Mouse (Mus musculus) cerebellum, adult 2 months (tissue): ENCODE measurements around the gene Fgf14. TPM values are rescaled to one million over a fixed set of nuclear protein-coding genes. Genes with fewer than 3 reads are reported as not detected.

Source experiments
- DNase-seq, 2 experiments: peaks; one replicate each; pipeline ENCODE4 v3.0.0; 2021
- H3K27ac ChIP-seq: fragments of 200-500 bp; 2 replicates; pipeline ENCODE4 v1.5.1; 2012; ENCODE audit warnings: low read length, control low read depth, inconsistent platforms; ENCODE audit not compliant: insufficient read depth
- H3K27me3 ChIP-seq: fragments of 200-500 bp; 2 replicates; pipeline ENCODE4 v1.6.1; 2012; ENCODE audit warnings: inconsistent platforms, mild to moderate bottlenecking, low read length, moderate library complexity; ENCODE audit not compliant: control insufficient read depth, insufficient read depth
- H3K4me1 ChIP-seq: fragments of 200-500 bp; 2 replicates; pipeline ENCODE4 v1.6.1; 2011; ENCODE audit warnings: low read length; ENCODE audit not compliant: control insufficient read depth, insufficient read depth
- H3K4me3 ChIP-seq: fragments of 200-500 bp; replicated peaks from 2 replicates; pipeline ENCODE3; 2011; ENCODE audit warnings: mild to moderate bottlenecking, low read depth, low read length, control low read depth; ENCODE audit not compliant: insufficient read depth
- CTCF ChIP-seq: fragments of 200-500 bp; IDR thresholded peaks from 2 replicates; pipeline ENCODE4 v1.5.1; 2011; ENCODE audit warnings: low read depth, mild to moderate bottlenecking, control low read depth, low read length, moderate library complexity, borderline replicate concordance; ENCODE audit not compliant: insufficient read depth
- POLR2A ChIP-seq: fragments of 200-500 bp; IDR thresholded peaks from 2 replicates; pipeline ENCODE4 v1.6.1; 2011; ENCODE audit warnings: low read length, control low read depth, borderline replicate concordance; ENCODE audit not compliant: insufficient read depth
- WGBS: fragments of 180-500 bp; shearing (Covaris S2); methylation state at CpG from one replicate; pipeline ENCODE4 v1.1.7; 2018; 5-methylcytosine and 5-hydroxymethylcytosine counted together
- polyA plus RNA-seq: library from polyadenylated mRNA; depleted of rRNA; stranded (reverse); fragments of >200 nt; gene quantifications from 2 replicates; pipeline ENCODE4 v1.2.3, GENCODE M21; 2012

Fgf14 gene
- polyA plus RNA-seq, 1 experiment, result 32.5 TPM

DNA sequence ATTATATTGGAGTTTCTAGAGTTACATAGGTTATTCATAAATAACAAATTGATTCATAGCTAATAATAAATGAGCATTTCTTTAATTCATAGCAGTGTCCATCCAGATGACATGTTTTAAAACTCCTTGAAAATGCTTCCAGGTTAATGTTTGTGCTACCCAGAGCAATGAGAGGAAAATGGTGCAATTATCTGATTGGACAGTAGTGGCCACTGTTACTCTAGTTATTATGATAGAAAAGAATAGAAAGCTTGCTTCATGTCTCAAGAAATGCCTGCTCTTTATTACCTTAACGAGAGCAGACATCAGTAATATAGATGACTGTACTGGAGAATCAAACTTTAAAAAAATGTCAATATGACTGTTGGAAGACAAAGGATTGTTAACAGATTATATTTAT lies 454.5 kb downstream of the Fgf14 start:
- H3K27ac ChIP-seq, result no peak overlapping the region
- whole genome bisulfite sequencing, result 16% methylated on average over 1 of the region's 1 CpGs
- TF ChIP-seq POLR2A (no peak), CTCF (peak; percentile 23; the same call in 1 of the 2 replicates)
- H3K27me3 ChIP-seq, result no peaks in the 10 kb centered on the region
- no peak overlapping the region for H3K4me3 ChIP-seq
- H3K4me1 ChIP-seq, result peaks cover 3% of the 10 kb centered on the region; the same call in 1 of the 2 replicates
- DNase-seq, result peak in 1 of 2 experiments; percentile 67

DNA sequence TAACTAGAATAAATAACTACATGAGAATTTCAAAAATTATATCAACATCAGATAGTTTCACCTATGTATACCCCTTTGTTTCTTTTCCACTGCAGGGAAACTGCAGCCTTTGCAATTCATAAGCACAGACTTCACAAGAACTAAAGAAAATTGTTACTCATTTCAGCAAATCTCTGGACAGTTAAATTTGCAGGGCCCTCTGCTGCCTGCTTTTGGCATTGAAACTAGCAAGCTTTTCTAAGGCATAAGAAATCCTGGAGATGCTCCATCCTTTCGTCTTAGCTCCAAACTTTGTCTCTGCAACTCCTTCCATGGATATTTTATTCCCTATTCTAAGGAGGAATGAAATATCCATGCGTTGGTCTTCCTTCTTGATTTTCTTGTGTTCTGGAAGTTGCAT lies 455.9 kb downstream of the Fgf14 start:
- WGBS, result 62% methylated on average over 2 of the region's 2 CpGs
- no peak overlapping the region for H3K27ac ChIP-seq
- DNase-seq, result no peak

DNA sequence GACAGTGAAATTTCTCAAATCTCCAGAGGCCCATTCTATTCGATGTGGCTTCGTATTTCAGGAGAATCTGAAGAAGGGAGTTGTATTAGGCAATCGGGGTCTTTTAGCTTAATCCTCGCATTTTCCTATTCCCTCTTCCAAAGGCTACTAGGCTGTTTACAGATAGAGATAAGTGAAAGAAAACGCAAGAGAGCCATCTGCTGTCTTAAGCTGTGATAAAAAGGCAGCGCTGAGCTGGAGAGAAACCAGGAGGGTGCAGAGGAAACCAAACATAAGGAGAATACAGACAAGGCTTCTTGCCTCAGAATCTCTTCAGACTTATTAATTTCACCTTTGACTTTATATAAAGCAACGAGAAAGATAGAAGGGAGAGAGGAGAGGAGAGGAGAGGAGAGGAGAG lies 481.1 kb downstream of the Fgf14 start:
- H3K27me3 ChIP-seq, result no peaks in the 10 kb centered on the region
- no peak overlapping the region for H3K4me3 ChIP-seq
- TF ChIP-seq CTCF (peak; percentile 14; the same call in 1 of the 2 replicates), POLR2A (no peak)
- H3K4me1 ChIP-seq, result no peaks in the 10 kb centered on the region; the same call in 1 of the 2 replicates
- no peak overlapping the region for H3K27ac ChIP-seq
- 2% methylated on average over 7 of the region's 7 CpGs for WGBS
- DNase-seq, result peak; percentile 44 to 70

More for the DNA sequence above, 455.9 kb downstream of the Fgf14 start:
- Histone ChIP-seq H3K27me3 (no peaks in the 10 kb centered on the region), H3K4me3 (no peak overlapping the region), H3K4me1 (peaks cover 3% of the 10 kb centered on the region; the same call in 1 of the 2 replicates)
- no peak for TF ChIP-seq CTCF
- TF ChIP-seq POLR2A, result no peak

DNA sequence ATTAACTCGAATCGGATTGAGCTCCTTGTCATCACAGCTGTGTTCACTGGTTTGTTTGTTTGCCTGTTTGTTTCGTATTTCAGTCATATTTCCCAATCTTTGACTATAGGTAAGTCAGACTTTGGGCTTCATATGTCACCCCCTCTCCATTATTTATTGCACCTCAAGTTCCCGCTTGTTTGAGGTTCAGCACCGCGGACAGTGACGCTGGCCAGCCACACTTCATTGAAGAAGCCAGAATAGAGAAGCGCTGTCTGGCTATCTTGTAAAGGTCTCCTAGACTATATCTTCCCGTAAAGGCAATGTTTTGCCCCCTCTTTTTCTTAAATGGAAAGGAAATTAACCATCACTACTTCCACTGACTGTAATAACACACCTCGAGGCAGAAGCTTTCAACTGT lies 481.6 kb downstream of the Fgf14 start:
- no peak overlapping the region for H3K4me3 ChIP-seq
- H3K27me3 ChIP-seq, result no peaks in the 10 kb centered on the region
- no peaks in the 10 kb centered on the region; the same call in 1 of the 2 replicates for H3K4me1 ChIP-seq
- DNase-seq, result no peak
- H3K27ac ChIP-seq, result no peak overlapping the region
- TF ChIP-seq CTCF (no peak), POLR2A (no peak)
- WGBS, result 40% methylated on average over 10 of the region's 10 CpGs

DNA sequence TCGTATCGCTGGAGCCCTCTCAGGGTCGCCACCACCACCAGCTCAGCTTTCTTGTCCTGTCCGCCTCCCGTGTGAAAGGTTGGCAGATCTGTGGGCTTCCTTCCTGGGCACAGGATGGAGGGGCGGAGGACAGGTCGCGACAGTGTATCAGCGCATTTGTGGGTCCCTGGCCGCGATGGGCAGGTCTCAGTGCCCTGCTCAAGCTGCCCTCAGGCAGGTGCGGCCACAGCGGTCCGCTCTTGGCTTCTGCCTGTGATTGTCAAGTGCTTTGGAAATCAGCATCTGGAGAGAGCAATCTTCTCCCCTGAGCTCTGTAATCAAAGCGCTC lies 484.1 kb downstream of the Fgf14 start:
- DNase-seq, result no peak
- Histone ChIP-seq H3K27ac (no peak overlapping the region), H3K27me3 (no peaks in the 10 kb centered on the region), H3K4me1 (no peaks in the 10 kb centered on the region; the same call in 1 of the 2 replicates), H3K4me3 (peak overlapping the region; percentile 72)
- WGBS, result 13% methylated on average over 15 of the region's 15 CpGs
- TF ChIP-seq POLR2A, result no peak
- no peak for TF ChIP-seq CTCF

DNA sequence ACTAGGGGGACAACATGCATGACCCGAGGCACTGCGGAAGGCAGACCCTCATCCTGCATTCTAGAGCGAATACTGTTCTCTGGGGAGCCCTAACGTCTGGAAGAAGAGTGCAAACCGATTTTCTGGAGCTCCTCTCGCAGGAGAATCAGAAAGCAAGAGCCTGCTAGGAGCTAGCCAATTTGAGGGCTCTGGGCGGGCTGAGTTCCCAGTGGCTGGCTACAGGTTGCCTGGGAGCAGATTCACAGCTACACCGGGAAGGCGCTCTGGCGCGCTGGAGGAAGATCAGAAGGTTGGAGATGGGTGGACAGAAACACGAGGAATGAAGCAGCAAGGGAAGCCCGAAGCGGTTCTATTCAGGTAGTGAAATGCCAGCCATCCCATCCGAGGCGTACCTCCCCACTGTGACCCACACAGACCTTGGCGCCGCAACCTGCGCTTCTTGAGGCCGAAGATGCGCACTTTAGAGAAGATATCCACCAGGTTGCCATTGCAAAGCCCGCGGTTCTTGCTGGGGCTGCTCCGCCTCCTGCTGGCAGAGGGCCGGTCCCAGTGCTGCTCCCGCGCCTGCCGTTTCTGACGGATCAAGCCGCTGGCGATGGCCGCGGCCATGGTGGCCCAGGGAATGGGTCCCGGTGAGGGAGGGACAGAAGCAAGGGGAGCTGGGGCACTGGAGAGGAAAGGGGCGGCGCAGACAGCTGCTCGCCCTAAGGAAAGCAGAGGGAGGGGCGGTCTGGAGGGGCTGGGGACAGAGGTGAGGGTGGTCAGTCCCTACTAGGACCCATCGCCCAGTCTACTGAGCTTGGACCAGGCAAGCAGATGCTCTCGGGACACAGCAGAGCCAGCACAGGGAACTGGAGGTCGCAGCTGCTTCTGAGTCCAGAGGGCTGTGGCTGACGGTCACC lies 484.8 kb downstream of the Fgf14 start:
- Histone ChIP-seq H3K27me3 (no peaks in the 10 kb centered on the region), H3K4me3 (peak overlapping the region; percentile 72), H3K27ac (peak overlapping the region; percentile 18; the same call in 1 of the 2 replicates), H3K4me1 (no peaks in the 10 kb centered on the region; the same call in 1 of the 2 replicates)
- peak; percentile 79 to 80 for DNase-seq
- WGBS, result 1% methylated on average over 42 of the region's 42 CpGs
- peak; percentile 22; the same call in 1 of the 2 replicates for TF ChIP-seq CTCF
- no peak for TF ChIP-seq POLR2A

DNA sequence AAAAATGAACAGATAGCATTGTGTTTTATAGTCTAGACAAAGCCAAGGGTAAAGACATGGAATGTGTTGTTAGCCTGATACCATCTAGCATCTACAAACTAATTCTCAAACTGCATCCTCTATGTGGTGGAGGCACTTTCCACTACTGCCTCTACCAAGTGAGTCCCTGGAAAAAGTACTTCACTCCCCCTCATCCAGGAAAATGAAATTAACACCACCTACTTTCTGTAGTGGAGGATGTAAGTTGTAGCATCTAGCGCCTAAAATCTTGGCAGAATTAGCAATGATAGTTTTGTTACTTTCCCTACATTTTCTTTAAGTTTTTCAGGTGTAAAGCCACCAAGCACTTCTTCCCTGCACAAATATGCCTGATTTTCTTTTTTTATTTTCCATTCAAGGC lies 496.7 kb downstream of the Fgf14 start:
- TF ChIP-seq POLR2A, result no peak
- Histone ChIP-seq H3K27ac (no peak overlapping the region), H3K27me3 (no peaks in the 10 kb centered on the region), H3K4me3 (no peak overlapping the region), H3K4me1 (no peaks in the 10 kb centered on the region)
- 100% methylated on average over 1 of the region's 1 CpGs for whole genome bisulfite sequencing
- DNase-seq, result no peak

DNA sequence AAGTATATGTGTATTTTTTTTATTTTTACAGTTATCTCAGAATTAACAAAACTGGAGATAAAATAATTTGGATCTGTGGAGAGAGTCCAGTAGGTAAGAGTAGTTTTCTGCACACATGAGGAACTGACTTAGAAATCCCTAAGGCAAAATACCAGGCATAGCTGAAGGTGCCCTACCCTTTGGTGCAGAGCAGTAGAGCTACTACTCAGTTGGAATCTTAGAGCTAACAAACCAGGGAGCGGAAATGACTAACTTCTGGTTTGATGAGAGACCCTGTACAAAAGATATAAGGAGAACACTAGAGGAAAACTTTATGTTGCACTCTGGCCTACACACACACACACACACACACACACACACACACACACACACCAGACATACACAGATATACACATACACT lies 502.8 kb downstream of the Fgf14 start:
- Histone ChIP-seq H3K27ac (no peak overlapping the region), H3K4me1 (no peaks in the 10 kb centered on the region), H3K4me3 (no peak overlapping the region), H3K27me3 (no peaks in the 10 kb centered on the region)
- 100% methylated on average over 1 of the region's 1 CpGs for WGBS
- no peak for TF ChIP-seq POLR2A
- TF ChIP-seq CTCF, result no peak
- DNase-seq, result no peak
